Mouse (Mus musculus) midbrain, embryonic 16.5 days (tissue): ENCODE data around the gene Cabp2. TPM values are rescaled to one million over a fixed set of nuclear protein-coding genes. Genes with fewer than 3 reads are reported as not detected.

Source experiments
- ATAC-seq: fragments of 200-750 bp; cut with Nextera tagmentation; 2 replicates; pipeline ENCODE4 v1.8.0; 2017; ENCODE audit warnings: moderate TSS enrichment
- H3K27ac ChIP-seq: fragments of 300-500 bp; sonication (generic); 2 replicates; pipeline ENCODE4 v1.5.1; 2014; ENCODE audit warnings: mild to moderate bottlenecking, low read length, mixed read lengths
- H3K27me3 ChIP-seq: fragments of 300-500 bp; sonication (generic); 2 replicates; pipeline ENCODE4 v1.6.1; 2014; ENCODE audit warnings: low read depth, low read length, mixed read lengths; ENCODE audit not compliant: control insufficient read depth, insufficient read depth
- H3K36me3 ChIP-seq: fragments of 300-500 bp; sonication (generic); 2 replicates; pipeline ENCODE4 v1.6.1; 2014; ENCODE audit warnings: mild to moderate bottlenecking, low read length, moderate library complexity, mixed read lengths; ENCODE audit not compliant: control insufficient read depth, insufficient read depth
- H3K4me1 ChIP-seq: fragments of 300-500 bp; sonication (generic); 2 replicates; pipeline ENCODE4 v1.6.1; 2014; ENCODE audit warnings: mild to moderate bottlenecking, low read length, mixed read lengths; ENCODE audit not compliant: control insufficient read depth, insufficient read depth
- H3K4me2 ChIP-seq: fragments of 300-500 bp; sonication (generic); 2 replicates; pipeline ENCODE4 v1.6.1; 2014; ENCODE audit warnings: mild to moderate bottlenecking, low read length, mixed read lengths
- H3K4me3 ChIP-seq: fragments of 300-500 bp; sonication (generic); 2 replicates; pipeline ENCODE4 v1.5.1; 2014; ENCODE audit warnings: low read depth, mild to moderate bottlenecking, low read length, moderate library complexity, mixed read lengths
- H3K9ac ChIP-seq: fragments of 300-500 bp; sonication (generic); 2 replicates; pipeline ENCODE4 v1.6.1; 2014; ENCODE audit warnings: low read depth, low read length, mixed read lengths
- H3K9me3 ChIP-seq: fragments of 300-500 bp; sonication (generic); replicated peaks from 2 replicates; pipeline ENCODE4 v1.6.1; 2014; ENCODE audit warnings: mild to moderate bottlenecking, low read length, mixed read lengths; ENCODE audit not compliant: control insufficient read depth, poor library complexity, severe bottlenecking
- WGBS: fragments of 180-500 bp; shearing (Covaris S2); extraction: QIAGEN DNeasy Blood & Tissue Kit; methylation state at CpG from one replicate; pipeline ENCODE4 v1.1.7; 2014; 5-methylcytosine and 5-hydroxymethylcytosine counted together
- polyA plus RNA-seq: library from polyadenylated mRNA; unstranded; fragments of >200 nt; fragmentation: Nextera tagmentation; extraction: Ambion mirVana; gene quantifications from 2 replicates; pipeline ENCODE4 v1.2.1, GENCODE M21; 2015

The Cabp2 gene
- polyA plus RNA-seq, 1 experiment from 2014 or later, result not detected

- ATAC-seq, result no peak
- Histone ChIP-seq H3K4me2 (no peak overlapping the region), H3K4me3 (no peak overlapping the region), H3K9me3 (no peaks in the 10 kb centered on the region), H3K4me1 (no peaks in the 10 kb centered on the region), H3K9ac (no peak overlapping the region), H3K27me3 (no peaks in the 10 kb centered on the region), H3K36me3 (no peaks in the 10 kb centered on the region), H3K27ac (no peak overlapping the region)
- 92% methylated on average over 1 of the region's 1 CpGs for WGBS
These were observed 3.6 kb downstream of the Cabp2 start for GRCm38 (mm10) chr19:4084984-4085383.

GRCm38 (mm10) chr19:4086156-4086555 is 4.8 kb downstream of the Cabp2 start:
- no peak for ATAC-seq
- WGBS, result 93% methylated on average over 15 of the region's 15 CpGs
- no peaks in the 10 kb centered on the region for H3K4me1 ChIP-seq

GRCm38 (mm10) chr19:4087090-4087489 is 5.7 kb downstream of the Cabp2 start:
- H3K9me3 ChIP-seq, result no peaks in the 10 kb centered on the region
- H3K27ac ChIP-seq, result no peak overlapping the region
- ATAC-seq, result no peak
- H3K36me3 ChIP-seq, result no peaks in the 10 kb centered on the region
- no peaks in the 10 kb centered on the region for H3K27me3 ChIP-seq
- no peak overlapping the region for H3K4me2 ChIP-seq
- no peak overlapping the region for H3K9ac ChIP-seq
- no peaks in the 10 kb centered on the region for H3K4me1 ChIP-seq
- 90% methylated on average over 5 of the region's 5 CpGs for WGBS
- no peak overlapping the region for H3K4me3 ChIP-seq

More at GRCm38 (mm10) chr19:4086156-4086555, 4.8 kb downstream of the Cabp2 start:
- H3K36me3 ChIP-seq, result no peaks in the 10 kb centered on the region
- no peak overlapping the region for H3K4me3 ChIP-seq
- no peaks in the 10 kb centered on the region for H3K9me3 ChIP-seq
- H3K9ac ChIP-seq, result no peak overlapping the region
- no peak overlapping the region for H3K4me2 ChIP-seq
- no peak overlapping the region for H3K27ac ChIP-seq
- no peaks in the 10 kb centered on the region for H3K27me3 ChIP-seq

- WGBS, result 60% methylated on average over 5 of the region's 5 CpGs
- Histone ChIP-seq H3K9ac (no peak overlapping the region), H3K4me3 (no peak overlapping the region), H3K9me3 (no peaks in the 10 kb centered on the region), H3K4me2 (no peak overlapping the region), H3K4me1 (no peaks in the 10 kb centered on the region), H3K27ac (no peak overlapping the region), H3K36me3 (no peaks in the 10 kb centered on the region), H3K27me3 (no peaks in the 10 kb centered on the region)
- no peak for ATAC-seq
These were observed 6.8 kb downstream of the Cabp2 start for GRCm38 (mm10) chr19:4088146-4088545.

GRCm38 (mm10) chr19:4089128-4089527 is 7.8 kb downstream of the Cabp2 start:
- H3K9ac ChIP-seq, result no peak overlapping the region
- no peak overlapping the region for H3K4me2 ChIP-seq
- no peaks in the 10 kb centered on the region for H3K27me3 ChIP-seq
- no peak for ATAC-seq
- no peak overlapping the region for H3K4me3 ChIP-seq
- no peak overlapping the region for H3K27ac ChIP-seq
- H3K4me1 ChIP-seq, result no peaks in the 10 kb centered on the region
- 67% methylated on average over 6 of the region's 6 CpGs for WGBS
- H3K36me3 ChIP-seq, result no peaks in the 10 kb centered on the region
- no peaks in the 10 kb centered on the region for H3K9me3 ChIP-seq

- WGBS, result 86% methylated on average over 3 of the region's 3 CpGs
- H3K27ac ChIP-seq, result no peak overlapping the region
- ATAC-seq, result no peak
- H3K4me3 ChIP-seq, result no peak overlapping the region
- H3K27me3 ChIP-seq, result no peaks in the 10 kb centered on the region
- no peaks in the 10 kb centered on the region for H3K36me3 ChIP-seq
- H3K9ac ChIP-seq, result no peak overlapping the region
- no peaks in the 10 kb centered on the region for H3K9me3 ChIP-seq
- no peaks in the 10 kb centered on the region for H3K4me1 ChIP-seq
- H3K4me2 ChIP-seq, result no peak overlapping the region
These were observed 9.1 kb downstream of the Cabp2 start for GRCm38 (mm10) chr19:4090446-4090845.

- Histone ChIP-seq H3K36me3 (no peaks in the 10 kb centered on the region), H3K9ac (no peak overlapping the region), H3K4me3 (no peak overlapping the region), H3K4me2 (no peak overlapping the region), H3K27me3 (no peaks in the 10 kb centered on the region), H3K4me1 (peaks cover 7% of the 10 kb centered on the region; the same call in 1 of the 2 replicates), H3K9me3 (no peaks in the 10 kb centered on the region), H3K27ac (no peak overlapping the region)
- no peak for ATAC-seq
- 73% methylated on average over 2 of the region's 2 CpGs for WGBS
These were observed 10.0 kb downstream of the Cabp2 start for GRCm38 (mm10) chr19:4091383-4091782.

GRCm38 (mm10) chr19:4092750-4093149 is 11.4 kb downstream of the Cabp2 start:
- 94% methylated on average over 3 of the region's 3 CpGs for WGBS
- peaks cover 10% of the 10 kb centered on the region for H3K4me1 ChIP-seq
- no peaks in the 10 kb centered on the region for H3K27me3 ChIP-seq
- ATAC-seq, result no peak
- no peak overlapping the region for H3K9ac ChIP-seq
- no peak overlapping the region for H3K27ac ChIP-seq
- H3K4me2 ChIP-seq, result no peak overlapping the region
- no peaks in the 10 kb centered on the region for H3K36me3 ChIP-seq
- no peak overlapping the region for H3K4me3 ChIP-seq
- no peaks in the 10 kb centered on the region for H3K9me3 ChIP-seq

GRCm38 (mm10) chr19:4093772-4094171 is 12.4 kb downstream of the Cabp2 start:
- no peak for ATAC-seq
- Histone ChIP-seq H3K9ac (no peak overlapping the region), H3K4me1 (peaks cover 20% of the 10 kb centered on the region), H3K4me2 (no peak overlapping the region), H3K27ac (no peak overlapping the region), H3K36me3 (no peaks in the 10 kb centered on the region), H3K9me3 (no peaks in the 10 kb centered on the region), H3K4me3 (no peak overlapping the region), H3K27me3 (no peaks in the 10 kb centered on the region)
- 82% methylated on average over 7 of the region's 7 CpGs for WGBS

- Histone ChIP-seq H3K4me2 (no peak overlapping the region), H3K4me1 (peaks cover 25% of the 10 kb centered on the region), H3K27me3 (no peaks in the 10 kb centered on the region), H3K9ac (no peak overlapping the region), H3K27ac (no peak overlapping the region), H3K4me3 (no peak overlapping the region), H3K36me3 (no peaks in the 10 kb centered on the region), H3K9me3 (no peaks in the 10 kb centered on the region)
- ATAC-seq, result no peak
- WGBS, result 88% methylated on average over 3 of the region's 3 CpGs
These were observed 13.0 kb downstream of the Cabp2 start for GRCm38 (mm10) chr19:4094348-4094747.
